Mouse (Mus musculus) megakaryocyte, embryonic 14.5 days (primary cell): ENCODE data around the gene Trim44.

ENCODE experiments used
- FLI1 ChIP-seq: IDR thresholded peaks from 2 replicates; pipeline ENCODE4 v1.6.1; 2012; ENCODE audit warnings: low read length, inconsistent platforms, mixed read lengths
- GATA1 ChIP-seq: IDR thresholded peaks from 3 replicates; pipeline ENCODE4 v1.6.1; 2012; ENCODE audit warnings: mixed read lengths, low read length, inconsistent platforms, borderline replicate concordance

GRCm38 (mm10) chr2:102277946-102278345 lies 129.7 kb downstream of the Trim44 start:
- TF ChIP-seq GATA1 (no peak), FLI1 (no peak)
